Mouse (Mus musculus): ENCODE results near the gene Itpr3. TPM values are rescaled to one million over a fixed set of nuclear protein-coding genes. Genes with fewer than 3 reads are reported as not detected.
A peak's percentile ranks its signal among the peaks of the same experiment; 100 is the strongest.

Itpr3 gene
- polyA plus RNA-seq, 1 experiment from 2014 or later, result 1.2 TPM

DNA sequence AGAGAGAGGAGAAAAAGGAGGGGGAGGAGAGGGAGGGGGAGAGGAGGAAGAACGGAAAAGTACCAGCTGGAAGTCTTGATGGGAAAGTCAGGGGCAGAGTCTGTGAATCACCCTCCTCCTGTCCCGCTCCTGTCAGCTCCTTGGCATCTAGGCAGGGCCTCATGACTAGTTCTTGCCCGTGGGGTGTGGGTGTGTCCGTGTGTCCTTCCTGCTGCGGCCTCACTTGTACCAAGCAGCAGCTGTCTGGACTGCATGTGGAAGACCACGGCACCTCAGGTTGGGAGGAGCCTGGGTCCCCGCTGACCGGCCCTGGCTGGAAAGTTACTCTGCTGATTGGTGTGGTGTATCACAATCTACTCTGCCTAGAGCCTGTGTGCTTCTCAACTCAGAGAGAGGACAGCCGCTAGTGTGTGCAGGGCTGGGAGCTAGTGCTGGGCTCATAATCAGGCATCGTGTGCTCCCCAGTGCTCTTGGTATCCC, 84.9 kb downstream of the Itpr3 start:
- DNase-seq (ENCODE audit: low spot score) (no peak), ATAC-seq (ENCODE audit: insufficient read depth, low FRiP score, low TSS enrichment) (no peak)
- no peaks in the 10 kb centered on the region for H3K36me3 ChIP-seq (ENCODE audit: control insufficient read depth, insufficient read depth, low read length)
- peaks cover 23% of the 10 kb centered on the region for H3K4me1 ChIP-seq (ENCODE audit: control insufficient read depth, insufficient read depth, low read length)
- no peak overlapping the region for H3K9ac ChIP-seq (ENCODE audit: low read length)
- WGBS, result 44% methylated on average over 10 of the region's 10 CpGs
- no peak overlapping the region for H3K27ac ChIP-seq (ENCODE audit: low read depth, low read length)
- no peak overlapping the region for H3K4me3 ChIP-seq (ENCODE audit: low read depth, low read length)
- H3K9me3 ChIP-seq (ENCODE audit: control insufficient read depth, low read length), result no peaks in the 10 kb centered on the region
- H3K27me3 ChIP-seq (ENCODE audit: control insufficient read depth, insufficient read depth, low read length), result no peaks in the 10 kb centered on the region
- no peak overlapping the region for H3K4me2 ChIP-seq (ENCODE audit: low read depth)

DNA sequence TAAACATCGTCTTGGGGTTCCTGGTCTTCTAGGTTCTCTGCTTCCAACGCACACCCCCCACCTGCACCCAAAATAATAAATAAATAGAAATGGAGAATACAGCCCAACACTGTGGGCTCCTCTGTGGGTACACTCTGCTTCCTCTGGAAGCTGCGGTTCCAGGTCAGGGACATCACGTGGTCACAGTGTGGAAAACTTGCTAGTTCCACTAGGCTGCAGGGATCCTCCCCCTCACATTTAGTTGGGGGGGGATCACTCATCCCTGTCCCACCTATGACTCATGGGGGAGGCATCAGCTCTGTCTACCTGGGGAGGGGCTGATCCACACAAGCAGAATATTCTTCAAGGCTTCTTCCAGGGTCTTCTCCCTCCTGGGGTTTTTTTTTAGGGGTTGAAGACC, 87.0 kb downstream of the Itpr3 start:
- Histone ChIP-seq H3K27ac (ENCODE audit: low read depth, low read length) (no peak overlapping the region), H3K27me3 (ENCODE audit: control insufficient read depth, insufficient read depth, low read length) (no peaks in the 10 kb centered on the region), H3K4me3 (ENCODE audit: low read depth, low read length) (no peak overlapping the region), H3K36me3 (ENCODE audit: control insufficient read depth, insufficient read depth, low read length) (no peaks in the 10 kb centered on the region), H3K9me3 (ENCODE audit: control insufficient read depth, low read length) (no peaks in the 10 kb centered on the region), H3K9ac (ENCODE audit: low read length) (no peak overlapping the region), H3K4me2 (ENCODE audit: low read depth) (no peak overlapping the region), H3K4me1 (ENCODE audit: control insufficient read depth, insufficient read depth, low read length) (peaks cover 23% of the 10 kb centered on the region)
- DNase-seq (ENCODE audit: low spot score) (no peak), ATAC-seq (ENCODE audit: insufficient read depth, low FRiP score, low TSS enrichment) (no peak)
- WGBS, result 72% methylated on average over 4 of the region's 4 CpGs

DNA sequence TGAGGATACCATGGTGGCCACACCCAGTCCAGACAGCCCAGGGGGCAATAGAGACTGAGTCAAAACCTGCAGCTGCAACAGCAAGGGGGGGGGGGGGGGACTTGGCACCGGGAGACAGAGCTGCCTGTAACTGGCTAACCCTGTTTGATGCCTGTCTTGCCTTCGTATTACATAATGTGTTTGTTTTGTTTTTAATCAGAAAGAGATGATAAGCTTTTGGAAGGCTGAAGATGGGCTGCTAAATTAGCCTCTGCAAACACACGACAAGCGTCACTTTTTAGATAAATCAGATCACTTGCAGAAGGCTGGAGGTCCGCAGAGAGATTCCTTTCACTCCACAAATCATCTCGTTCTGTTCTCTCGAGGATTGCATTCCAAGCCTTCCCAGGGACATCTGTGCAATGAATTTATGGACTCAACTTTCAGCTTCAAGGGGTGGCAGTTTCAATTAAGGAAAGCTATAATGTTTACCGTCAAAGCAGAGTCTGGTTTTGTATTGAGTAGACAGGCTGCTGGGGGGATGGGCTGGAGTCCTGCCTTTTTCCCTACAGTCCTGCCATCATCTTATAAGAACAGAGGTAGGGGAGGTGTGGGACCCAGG, 89.3 kb downstream of the Itpr3 start:
- no peak overlapping the region for H3K4me3 ChIP-seq (ENCODE audit: low read depth, low read length)
- H3K4me1 ChIP-seq (ENCODE audit: control insufficient read depth, insufficient read depth, low read length), result peaks cover 17% of the 10 kb centered on the region
- peak overlapping the region; percentile 14; the same call in 1 of the 2 replicates for H3K9ac ChIP-seq (ENCODE audit: low read length)
- H3K27ac ChIP-seq (ENCODE audit: low read depth, low read length), result peak overlapping the region; percentile 3; the same call in 1 of the 2 replicates
- H3K36me3 ChIP-seq (ENCODE audit: control insufficient read depth, insufficient read depth, low read length), result no peaks in the 10 kb centered on the region
- H3K27me3 ChIP-seq (ENCODE audit: control insufficient read depth, insufficient read depth, low read length), result no peaks in the 10 kb centered on the region
- ATAC-seq (ENCODE audit: insufficient read depth, low FRiP score, low TSS enrichment), result no peak
- DNase-seq (ENCODE audit: low spot score), result no peak
- no peak overlapping the region for H3K4me2 ChIP-seq (ENCODE audit: low read depth)
- 22% methylated on average over 8 of the region's 8 CpGs for WGBS
- no peaks in the 10 kb centered on the region for H3K9me3 ChIP-seq (ENCODE audit: control insufficient read depth, low read length)

DNA sequence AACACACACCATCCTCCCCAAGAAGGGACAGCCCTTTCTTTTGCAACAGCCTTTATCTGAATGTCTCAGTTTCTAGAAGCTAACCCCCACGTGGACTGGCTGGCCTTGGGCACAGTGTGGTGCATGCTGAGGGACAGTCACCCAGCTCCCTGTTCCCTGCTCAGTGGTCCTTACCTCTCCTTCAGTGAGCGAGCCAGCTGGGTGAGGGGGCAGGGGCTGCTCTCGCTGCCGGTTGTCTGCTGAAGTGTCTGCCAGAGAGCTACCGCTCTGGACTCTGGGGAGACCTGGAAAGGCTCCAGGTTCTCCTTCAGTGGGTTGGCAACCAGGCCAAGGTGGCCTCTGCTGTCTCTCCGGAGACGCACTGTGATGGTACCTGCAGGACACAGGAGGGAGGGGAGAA, 93.8 kb downstream of the Itpr3 start:
- Histone ChIP-seq H3K9me3 (ENCODE audit: control insufficient read depth, low read length) (no peaks in the 10 kb centered on the region), H3K27me3 (ENCODE audit: control insufficient read depth, insufficient read depth, low read length) (no peaks in the 10 kb centered on the region)
- no peak for ATAC-seq (ENCODE audit: insufficient read depth, low FRiP score, low TSS enrichment)

DNA sequence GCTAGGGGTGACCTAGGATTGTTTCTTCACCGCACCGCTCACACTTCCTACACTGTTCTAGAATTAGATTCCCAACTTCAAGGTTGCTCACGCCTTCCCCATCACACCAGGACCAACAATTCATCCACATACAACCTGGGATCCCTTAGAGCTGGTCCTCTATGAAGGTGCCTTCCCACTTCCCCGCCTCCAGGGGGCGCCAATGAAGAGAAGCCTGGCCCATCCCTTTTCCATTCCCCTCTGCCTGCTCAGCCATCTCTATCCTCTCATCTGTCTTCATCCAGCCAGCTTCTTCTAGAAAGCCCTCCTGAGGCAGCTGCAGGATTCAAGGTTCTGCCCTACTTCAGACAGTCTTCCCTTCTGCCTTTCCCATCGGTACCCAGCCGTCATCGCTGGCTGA, 94.3 kb downstream of the Itpr3 start:
- no peaks in the 10 kb centered on the region for H3K36me3 ChIP-seq (ENCODE audit: control insufficient read depth, insufficient read depth, low read length)
- no peak overlapping the region for H3K4me3 ChIP-seq (ENCODE audit: low read depth, low read length)
- ATAC-seq (ENCODE audit: insufficient read depth, low FRiP score, low TSS enrichment), result no peak
- no peak overlapping the region for H3K4me2 ChIP-seq (ENCODE audit: low read depth)
- DNase-seq (ENCODE audit: low spot score), result no peak
- no peaks in the 10 kb centered on the region for H3K27me3 ChIP-seq (ENCODE audit: control insufficient read depth, insufficient read depth, low read length)
- H3K27ac ChIP-seq (ENCODE audit: low read depth, low read length), result no peak overlapping the region
- 72% methylated on average over 8 of the region's 8 CpGs for WGBS
- H3K9me3 ChIP-seq (ENCODE audit: control insufficient read depth, low read length), result no peaks in the 10 kb centered on the region
- no peak overlapping the region for H3K9ac ChIP-seq (ENCODE audit: low read length)
- peaks cover 16% of the 10 kb centered on the region; the same call in 1 of the 2 replicates for H3K4me1 ChIP-seq (ENCODE audit: control insufficient read depth, insufficient read depth, low read length)

More for the DNA sequence above, 93.8 kb downstream of the Itpr3 start:
- Histone ChIP-seq H3K4me1 (ENCODE audit: control insufficient read depth, insufficient read depth, low read length) (peaks cover 16% of the 10 kb centered on the region), H3K36me3 (ENCODE audit: control insufficient read depth, insufficient read depth, low read length) (no peaks in the 10 kb centered on the region), H3K4me2 (ENCODE audit: low read depth) (no peak overlapping the region), H3K9ac (ENCODE audit: low read length) (no peak overlapping the region), H3K4me3 (ENCODE audit: low read depth, low read length) (no peak overlapping the region), H3K27ac (ENCODE audit: low read depth, low read length) (no peak overlapping the region)
- no peak for DNase-seq (ENCODE audit: low spot score)
- WGBS, result 81% methylated on average over 7 of the region's 7 CpGs

DNA sequence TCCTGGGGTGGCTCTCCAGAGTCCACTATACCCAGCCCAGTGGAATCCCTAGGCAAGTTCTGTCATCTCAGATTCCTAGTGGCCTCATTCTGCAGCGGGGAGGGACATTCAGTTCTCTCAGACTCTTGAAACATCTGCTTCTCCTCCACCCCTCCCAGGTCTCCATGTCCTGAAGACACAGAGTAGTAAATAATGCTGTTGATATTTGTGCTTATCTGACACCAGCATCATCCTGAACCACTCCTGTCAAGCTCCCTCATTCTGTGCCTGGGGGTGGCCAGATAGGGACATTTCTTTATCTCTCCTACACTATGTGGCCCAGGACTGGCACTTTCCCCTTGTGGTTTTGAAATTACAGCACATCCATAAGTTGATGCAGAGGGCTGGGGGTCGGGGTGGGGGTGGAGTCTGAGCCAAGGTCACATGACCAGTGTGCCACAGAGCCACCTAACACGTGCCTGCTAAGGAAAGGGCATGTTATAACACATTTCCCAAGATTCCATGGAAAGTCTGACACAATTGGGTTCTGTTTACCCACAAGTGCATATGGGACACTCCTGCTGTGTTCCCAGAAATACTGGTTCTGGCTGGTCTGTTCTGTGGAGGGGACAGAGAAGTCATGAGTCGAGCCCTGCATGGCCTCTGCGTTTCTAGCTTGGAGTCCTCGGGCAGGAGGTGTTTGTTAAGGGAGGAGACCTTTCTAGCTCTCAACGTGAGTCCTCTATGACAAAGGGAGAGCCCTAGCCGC, 96.0 kb downstream of the Itpr3 start:
- 0 out of 2 replicates have a peak overlapping the region, but pooled peaks have one; percentile 24 for H3K9ac ChIP-seq (ENCODE audit: low read length)
- WGBS, result 67% methylated on average over 8 of the region's 8 CpGs
- H3K4me1 ChIP-seq (ENCODE audit: control insufficient read depth, insufficient read depth, low read length), result peaks cover 13% of the 10 kb centered on the region; the same call in 1 of the 2 replicates
- ATAC-seq (ENCODE audit: insufficient read depth, low FRiP score, low TSS enrichment) (no peak), DNase-seq (ENCODE audit: low spot score) (no peak)
- no peak overlapping the region for H3K27ac ChIP-seq (ENCODE audit: low read depth, low read length)
- no peaks in the 10 kb centered on the region for H3K27me3 ChIP-seq (ENCODE audit: control insufficient read depth, insufficient read depth, low read length)
- no peaks in the 10 kb centered on the region for H3K9me3 ChIP-seq (ENCODE audit: control insufficient read depth, low read length)
- H3K36me3 ChIP-seq (ENCODE audit: control insufficient read depth, insufficient read depth, low read length), result no peaks in the 10 kb centered on the region
- no peak overlapping the region for H3K4me3 ChIP-seq (ENCODE audit: low read depth, low read length)
- no peak overlapping the region for H3K4me2 ChIP-seq (ENCODE audit: low read depth)

DNA sequence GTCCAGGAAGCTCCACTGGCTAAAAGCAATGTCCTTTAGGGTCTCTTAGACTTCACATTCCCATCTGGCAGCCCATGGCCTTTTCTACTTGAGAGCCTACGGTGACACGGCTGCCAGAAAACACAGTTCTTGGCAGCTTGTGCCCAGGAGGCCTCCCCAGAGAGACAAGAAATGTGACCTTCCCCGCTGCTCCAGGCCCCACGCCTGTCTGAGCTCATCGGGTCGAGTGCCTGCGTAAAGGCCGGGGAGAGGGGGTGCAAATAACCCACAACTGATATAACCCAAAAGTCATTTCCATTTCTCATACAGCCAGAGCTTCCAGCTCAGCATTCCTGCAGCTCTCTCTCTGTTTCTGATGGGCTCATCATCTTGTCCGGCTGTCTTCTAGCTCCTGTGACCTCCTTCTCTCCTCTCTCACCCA, 96.7 kb downstream of the Itpr3 start:
- no peaks in the 10 kb centered on the region for H3K27me3 ChIP-seq (ENCODE audit: control insufficient read depth, insufficient read depth, low read length)
- no peaks in the 10 kb centered on the region for H3K36me3 ChIP-seq (ENCODE audit: control insufficient read depth, insufficient read depth, low read length)
- H3K9me3 ChIP-seq (ENCODE audit: control insufficient read depth, low read length), result no peaks in the 10 kb centered on the region
- no peak for DNase-seq (ENCODE audit: low spot score)
- no peak overlapping the region for H3K4me2 ChIP-seq (ENCODE audit: low read depth)
- no peak for ATAC-seq (ENCODE audit: insufficient read depth, low FRiP score, low TSS enrichment)
- H3K9ac ChIP-seq (ENCODE audit: low read length), result 0 out of 2 replicates have a peak overlapping the region, but pooled peaks have one; percentile 24
- H3K4me1 ChIP-seq (ENCODE audit: control insufficient read depth, insufficient read depth, low read length), result peaks cover 13% of the 10 kb centered on the region; the same call in 1 of the 2 replicates
- H3K4me3 ChIP-seq (ENCODE audit: low read depth, low read length), result no peak overlapping the region
- H3K27ac ChIP-seq (ENCODE audit: low read depth, low read length), result no peak overlapping the region
- WGBS, result 80% methylated on average over 9 of the region's 9 CpGs

DNA sequence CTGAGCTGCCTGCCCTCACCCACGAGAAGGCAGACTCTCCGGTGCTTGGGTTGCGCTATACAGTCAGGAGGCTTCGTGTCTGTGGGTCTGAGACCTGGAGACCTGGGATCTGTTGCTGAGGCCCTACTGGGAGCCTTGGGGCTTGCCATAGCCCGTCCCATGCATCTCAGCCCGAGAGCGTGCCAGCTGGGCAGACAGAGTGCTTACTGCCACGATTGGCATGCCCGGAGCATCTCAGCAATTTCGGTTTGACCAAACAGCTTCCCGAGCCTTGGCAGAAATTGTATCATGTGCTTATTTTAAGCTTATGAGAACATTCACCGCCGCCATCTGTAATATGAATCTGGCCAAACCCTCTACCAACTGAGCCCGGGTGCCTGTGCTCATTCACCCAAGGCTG, 97.2 kb downstream of the Itpr3 start:
- WGBS, result 91% methylated on average over 14 of the region's 14 CpGs
- Histone ChIP-seq H3K4me2 (ENCODE audit: low read depth) (no peak overlapping the region), H3K4me3 (ENCODE audit: low read depth, low read length) (no peak overlapping the region), H3K27me3 (ENCODE audit: control insufficient read depth, insufficient read depth, low read length) (no peaks in the 10 kb centered on the region), H3K4me1 (ENCODE audit: control insufficient read depth, insufficient read depth, low read length) (peaks cover 13% of the 10 kb centered on the region; the same call in 1 of the 2 replicates), H3K36me3 (ENCODE audit: control insufficient read depth, insufficient read depth, low read length) (no peaks in the 10 kb centered on the region), H3K27ac (ENCODE audit: low read depth, low read length) (no peak overlapping the region), H3K9me3 (ENCODE audit: control insufficient read depth, low read length) (no peaks in the 10 kb centered on the region), H3K9ac (ENCODE audit: low read length) (no peak overlapping the region)
- ATAC-seq (ENCODE audit: insufficient read depth, low FRiP score, low TSS enrichment) (no peak), DNase-seq (ENCODE audit: low spot score) (no peak)

All from neural tube, embryonic 11.5 days (tissue).